Mouse (Mus musculus) frontal cortex, adult 2 months (tissue): ENCODE results near the gene Tnfrsf21. TPM values are rescaled to one million over a fixed set of nuclear protein-coding genes. Genes with fewer than 3 reads are reported as not detected.

Experiments
- DNase-seq, 2 experiments: peaks; one replicate each; pipeline ENCODE4 v3.0.0; 2022; ENCODE audit warnings: low spot score in 1 of 2; ENCODE audit errors: extremely low spot score in 1 of 2
- polyA plus RNA-seq: library from polyadenylated mRNA; depleted of rRNA; stranded (reverse); fragments of >200 nt; gene quantifications from 2 replicates; pipeline ENCODE4 v1.2.3, GENCODE M21; 2012; rRNA removed

Tnfrsf21 gene
- polyA plus RNA-seq, result 48.3 and 48.4 TPM in 2 replicates

GRCm38 (mm10) chr17:43016371-43017331, at the start of gene Tnfrsf21:
Gene Tnfrsf21, plus strand, starts transcription at chr17:43016555.
- DNase-seq, result peak; percentile 90 to 97

- peak in 1 of 2 experiments; percentile 10 for DNase-seq
These were observed 48.2 kb upstream of the Tnfrsf21 start for GRCm38 (mm10) chr17:42968174-42968573.

- DNase-seq, result no peak
These were observed 40.9 kb upstream of the Tnfrsf21 start for GRCm38 (mm10) chr17:42975312-42975996.

DNA sequence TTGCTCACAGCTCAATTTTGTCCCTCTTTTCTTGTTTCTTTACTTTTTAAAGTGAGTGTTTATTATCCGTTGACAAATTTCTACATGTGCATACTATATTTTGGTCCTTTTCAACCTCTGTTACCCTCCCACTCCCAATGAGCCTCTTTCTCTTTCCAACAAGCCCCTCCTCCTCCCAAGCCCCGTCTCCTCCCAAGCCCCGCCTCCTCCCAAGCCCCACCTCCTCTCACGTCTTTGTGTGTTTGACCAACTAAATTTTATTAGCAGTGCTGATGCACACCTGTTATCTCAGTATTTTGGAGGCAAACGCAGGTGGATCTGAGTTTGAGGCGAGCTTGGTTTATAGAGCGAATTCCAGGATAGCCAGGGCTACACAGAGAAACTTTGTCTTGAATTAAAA, 38.6 kb upstream of the Tnfrsf21 start:
- DNase-seq, result no peak

DNA sequence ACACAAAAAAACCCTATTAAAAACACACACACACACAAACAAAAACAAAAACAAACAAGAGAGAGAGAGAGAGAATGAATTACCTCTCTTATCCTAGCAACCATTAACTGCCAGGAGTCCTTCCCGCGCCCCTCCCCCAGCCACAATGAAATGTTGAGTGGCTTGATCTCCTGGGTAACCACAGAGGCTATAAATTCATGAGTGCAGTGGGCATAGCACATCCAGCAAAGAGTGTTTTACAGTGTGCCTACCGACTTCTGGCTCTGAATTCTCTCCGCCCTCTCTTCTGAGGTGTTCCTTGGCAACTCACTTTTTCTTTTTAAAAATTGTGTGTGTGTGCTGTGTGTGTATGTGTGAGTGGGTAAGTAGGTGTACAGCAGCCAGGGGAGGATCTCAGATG, 38.0 kb upstream of the Tnfrsf21 start:
- peak in 1 of 2 experiments; percentile 6 for DNase-seq

GRCm38 (mm10) chr17:42981806-42982205, 34.5 kb upstream of the Tnfrsf21 start:
- no peak for DNase-seq

GRCm38 (mm10) chr17:42982568-42982967, 33.8 kb upstream of the Tnfrsf21 start:
- DNase-seq, result no peak

- no peak for DNase-seq
These were observed 30.3 kb upstream of the Tnfrsf21 start for GRCm38 (mm10) chr17:42985837-42986589.

DNA sequence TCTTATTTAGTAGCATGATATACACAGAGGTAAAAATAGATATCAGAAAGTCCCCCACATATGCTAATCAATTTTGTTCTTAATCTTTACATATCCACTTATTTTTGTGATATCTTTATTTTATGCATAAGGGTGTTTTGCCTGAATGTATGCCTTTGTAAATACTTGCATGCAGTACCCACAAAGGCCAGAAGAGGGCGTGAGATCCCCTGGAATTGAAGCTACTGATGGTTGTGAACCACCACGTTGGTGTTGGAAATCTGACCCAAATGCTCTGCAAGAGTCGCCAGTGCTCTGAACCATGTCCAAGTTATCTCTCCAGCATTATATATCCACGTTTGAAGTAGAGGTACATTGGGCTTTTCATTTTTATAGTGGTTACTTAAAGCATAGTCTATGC, 28.7 kb upstream of the Tnfrsf21 start:
- DNase-seq, result peak in 1 of 2 experiments; percentile 31

DNA sequence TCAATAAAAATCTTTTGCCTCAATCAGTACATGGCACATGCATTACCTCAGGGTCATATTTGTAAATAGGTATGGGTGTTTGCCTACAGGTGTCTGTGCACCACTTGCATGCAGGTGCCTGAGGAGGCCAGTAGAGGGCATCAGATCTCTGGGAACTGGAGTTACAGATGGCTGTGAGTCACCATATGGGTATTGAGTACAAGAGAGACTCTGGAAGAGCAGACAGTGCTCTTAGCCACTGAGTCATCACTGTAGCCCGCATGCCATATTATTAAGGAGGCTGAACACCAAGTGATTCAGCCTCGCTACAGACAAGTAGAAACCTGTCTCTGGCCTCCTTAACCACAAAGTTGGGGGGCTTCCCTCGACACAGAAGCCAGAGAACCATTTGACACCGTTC, 26.4 kb upstream of the Tnfrsf21 start:
- peak in 1 of 2 experiments; percentile 25 for DNase-seq

DNA sequence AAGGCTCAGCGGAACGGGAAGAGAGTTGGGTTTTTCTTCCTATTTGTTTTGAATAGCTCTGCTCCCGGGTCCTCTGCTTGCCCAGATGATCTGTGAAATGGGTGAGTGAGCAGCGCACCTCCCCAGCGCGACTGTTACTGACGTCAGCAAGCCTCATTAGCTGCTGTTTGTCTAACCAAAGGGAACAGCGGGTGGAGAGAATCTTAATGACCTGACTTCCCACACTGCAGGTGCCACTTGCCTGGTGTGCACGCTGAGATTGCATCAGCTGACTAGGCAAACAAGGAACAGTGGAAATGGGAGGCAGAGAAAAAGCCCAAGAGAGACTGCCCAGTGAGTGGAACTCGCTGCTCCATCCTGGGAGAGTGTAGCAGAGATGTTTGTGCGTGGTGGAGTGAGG, 25.2 kb upstream of the Tnfrsf21 start:
- DNase-seq, result peak in 1 of 2 experiments; percentile 5

- no peak for DNase-seq
These were observed 16.8 kb upstream of the Tnfrsf21 start for GRCm38 (mm10) chr17:42999446-42999977.

- no peak for DNase-seq
These were observed 15.8 kb upstream of the Tnfrsf21 start for GRCm38 (mm10) chr17:43000598-43000997.

- DNase-seq, result peak in 1 of 2 experiments; percentile 75
These were observed 3.6 kb upstream of the Tnfrsf21 start for GRCm38 (mm10) chr17:43012718-43013117.

DNA sequence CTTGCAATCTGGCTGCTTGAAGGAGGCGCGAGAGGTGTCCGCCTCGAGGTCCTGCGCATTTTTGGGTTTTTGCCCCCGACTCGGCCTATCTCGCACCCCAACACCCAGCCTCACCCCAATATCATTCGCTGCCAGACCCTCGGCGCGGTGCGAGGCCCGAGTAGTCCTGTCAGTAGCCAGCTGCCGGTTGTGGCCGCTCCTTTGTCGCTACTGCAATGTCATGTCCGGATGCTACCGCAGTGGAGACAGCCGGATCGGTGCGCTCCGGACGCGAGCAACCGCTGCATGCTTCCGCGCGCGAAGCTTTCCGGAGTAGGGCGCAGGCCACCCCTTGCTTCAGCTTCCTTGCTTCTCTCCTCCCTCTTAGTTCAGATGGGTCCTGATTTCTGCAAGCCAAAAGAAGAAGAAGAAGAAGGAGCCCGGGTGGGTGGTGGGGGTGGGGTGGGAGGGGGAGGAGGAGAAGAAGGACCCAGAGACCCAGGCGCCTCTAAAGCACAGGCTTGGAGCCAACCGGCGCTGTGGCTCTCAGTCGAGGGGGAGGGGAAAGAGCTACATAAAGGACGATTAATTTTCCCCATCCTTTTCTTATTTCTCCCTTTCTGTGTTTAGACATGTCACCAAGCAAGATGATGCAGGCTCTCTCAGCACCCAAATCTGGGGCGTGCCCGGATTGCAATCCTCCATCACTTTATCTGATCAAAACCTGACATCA, 1.1 kb downstream of the Tnfrsf21 start:
- DNase-seq, result peak in 1 of 2 experiments; percentile 52

DNA sequence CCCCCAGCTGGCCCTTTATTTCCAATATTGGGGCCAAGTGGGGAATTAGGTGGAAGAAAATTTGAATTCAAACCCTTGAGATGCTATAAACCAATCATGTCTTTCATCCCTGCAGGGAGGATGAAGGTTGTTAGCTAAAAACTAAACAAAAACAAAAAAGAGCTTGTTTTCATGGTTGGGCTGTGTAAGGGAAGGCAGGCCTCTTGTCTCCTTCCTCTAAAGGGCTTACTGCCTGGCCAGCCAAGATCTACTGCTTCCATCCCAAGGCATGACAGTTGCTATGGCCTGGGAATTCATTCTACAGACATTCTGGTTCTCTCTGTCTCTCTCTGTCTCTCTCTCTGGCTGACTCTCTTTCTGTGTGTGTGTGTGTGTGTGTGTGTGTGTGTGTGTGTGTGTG, 1.7 kb downstream of the Tnfrsf21 start:
- no peak for DNase-seq

- no peak for DNase-seq
These were observed 3.3 kb downstream of the Tnfrsf21 start for GRCm38 (mm10) chr17:43019660-43020059.

DNA sequence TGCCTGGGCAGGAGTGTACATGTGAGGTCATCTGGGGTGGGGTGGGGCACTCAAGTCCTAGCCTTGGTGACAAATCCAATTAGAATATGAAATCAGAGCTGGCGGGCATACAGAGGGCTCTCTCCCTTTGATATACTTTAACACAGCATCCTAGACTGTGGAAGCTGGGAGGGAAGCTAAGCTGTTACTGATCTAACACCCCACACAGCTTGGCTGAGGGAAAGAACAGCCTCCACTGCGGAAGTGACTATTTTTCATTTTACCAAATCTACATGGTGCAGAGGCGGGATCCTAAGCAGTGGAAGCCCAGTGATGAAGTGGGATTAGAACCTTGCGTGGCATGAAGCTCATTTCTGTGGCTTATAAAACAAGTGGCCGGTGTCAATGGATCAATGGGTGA, 4.7 kb downstream of the Tnfrsf21 start:
- peak in 1 of 2 experiments; percentile 78 for DNase-seq

- DNase-seq, result no peak
These were observed 5.7 kb downstream of the Tnfrsf21 start for GRCm38 (mm10) chr17:43022056-43022455.
